Mouse (Mus musculus) liver, adult 2 months (tissue): ENCODE measurements around the gene Gm17545.

ENCODE experiments used
- CTCF ChIP-seq: fragments of 200-500 bp; IDR thresholded peaks from 2 replicates; pipeline ENCODE4 v1.5.1; 2011; ENCODE audit warnings: low read depth, low read length, control low read depth
- POLR2A ChIP-seq: fragments of 200-500 bp; IDR thresholded peaks from 2 replicates; pipeline ENCODE4 v1.6.1; 2011; ENCODE audit warnings: low read length, control low read depth; ENCODE audit not compliant: insufficient read depth; ENCODE audit errors: extremely low read depth

DNA sequence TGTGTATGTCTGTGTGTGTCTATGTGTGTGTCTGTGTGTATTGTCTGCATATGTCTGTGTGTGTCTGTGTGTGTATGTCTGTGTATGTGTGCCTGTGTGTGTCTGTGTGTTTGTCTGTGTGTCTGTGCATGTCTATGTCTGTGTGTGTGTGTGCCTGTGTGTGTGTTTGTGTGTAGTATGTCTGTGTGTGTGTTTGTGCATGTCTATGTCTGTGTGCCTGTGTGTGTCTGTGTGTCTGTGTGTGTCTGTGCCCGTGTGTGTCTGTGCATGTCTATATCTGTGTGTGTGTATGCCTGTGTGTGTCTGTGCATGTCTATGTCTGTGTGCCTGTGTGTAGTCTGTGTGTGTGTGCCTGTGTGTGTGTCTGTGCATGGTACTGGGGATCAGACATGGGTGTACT is 9.0 kb upstream of the Gm17545 start:
- no peak for TF ChIP-seq CTCF
- TF ChIP-seq POLR2A = no peak
